Mouse (Mus musculus): ENCODE results near the gene Ntrk1. TPM values are rescaled to one million over a fixed set of nuclear protein-coding genes. Genes with fewer than 3 reads are reported as not detected.
"Not testable (repeated sequence)": the region's sequence is repeated elsewhere in the genome, so short reads cannot be mapped to it uniquely, and the experiment has no call there.

Ntrk1 gene
- under 1 TPM; 0.29 to 0.41 TPM for total RNA-seq (2021)
- long read RNA-seq, experiment 1, result 0 reads
- long read RNA-seq, experiment 2, result 0 reads

GRCm38 (mm10) chr3:87794922-87795325 lies at the start of gene Ntrk1:
TSS of gene Ntrk1 (minus strand) at chr3:87795162.
- no peak for DNase-seq (ENCODE audit: low spot score in 2 of 2)

- DNase-seq (ENCODE audit: low spot score in 2 of 2), result no peak
Measured at GRCm38 (mm10) chr3:87840858-87841257, 45.9 kb upstream of the Ntrk1 start.

GRCm38 (mm10) chr3:87838622-87839021 lies 43.7 kb upstream of the Ntrk1 start:
- peak; percentile 73 for DNase-seq (ENCODE audit: low spot score in 2 of 2)

- no peak for DNase-seq (ENCODE audit: low spot score in 2 of 2)
Measured at GRCm38 (mm10) chr3:87833482-87833881, 38.5 kb upstream of the Ntrk1 start.

- no peak for DNase-seq (ENCODE audit: low spot score in 2 of 2)
Measured at GRCm38 (mm10) chr3:87832109-87832859, 37.3 kb upstream of the Ntrk1 start.

GRCm38 (mm10) chr3:87829025-87829424 lies 34.1 kb upstream of the Ntrk1 start:
- DNase-seq (ENCODE audit: low spot score in 2 of 2), result no peak

- DNase-seq (ENCODE audit: low spot score in 2 of 2), result no peak
Measured at GRCm38 (mm10) chr3:87828435-87828834, 33.5 kb upstream of the Ntrk1 start.

- not testable (repeated sequence) for DNase-seq (ENCODE audit: low spot score in 2 of 2)
Measured at GRCm38 (mm10) chr3:87824206-87824605, 29.2 kb upstream of the Ntrk1 start, which contains the start of gene Pear1. TSS of gene Pear1 (minus strand) at chr3:87824306.

- no peak for DNase-seq (ENCODE audit: low spot score in 2 of 2)
Measured at GRCm38 (mm10) chr3:87818226-87818625, 23.3 kb upstream of the Ntrk1 start.

GRCm38 (mm10) chr3:87816646-87817093 lies 21.7 kb upstream of the Ntrk1 start:
- DNase-seq (ENCODE audit: low spot score in 2 of 2), result peak; percentile 56 to 74

GRCm38 (mm10) chr3:87816166-87816565 lies 21.2 kb upstream of the Ntrk1 start:
- no peak for DNase-seq (ENCODE audit: low spot score in 2 of 2)

GRCm38 (mm10) chr3:87812873-87813272 lies 17.9 kb upstream of the Ntrk1 start:
- no peak for DNase-seq (ENCODE audit: low spot score in 2 of 2)

- DNase-seq (ENCODE audit: low spot score in 2 of 2), result no peak
Measured at GRCm38 (mm10) chr3:87812413-87812812, 17.5 kb upstream of the Ntrk1 start.

- DNase-seq (ENCODE audit: low spot score in 2 of 2), result no peak
Measured at GRCm38 (mm10) chr3:87811297-87811696, 16.3 kb upstream of the Ntrk1 start.

GRCm38 (mm10) chr3:87809322-87809962 lies 14.5 kb upstream of the Ntrk1 start:
- no peak for DNase-seq (ENCODE audit: low spot score in 2 of 2)

- no peak for DNase-seq (ENCODE audit: low spot score in 2 of 2)
Measured at GRCm38 (mm10) chr3:87804038-87804677, 9.2 kb upstream of the Ntrk1 start.

GRCm38 (mm10) chr3:87801681-87802080 lies 6.7 kb upstream of the Ntrk1 start:
- DNase-seq (ENCODE audit: low spot score in 2 of 2), result no peak

GRCm38 (mm10) chr3:87796736-87797334 lies 1.9 kb upstream of the Ntrk1 start, which contains the start of gene Insrr:
TSS of gene Insrr (plus strand) at chr3:87796951.
- DNase-seq (ENCODE audit: low spot score in 2 of 2), result no peak

- peak; percentile 25 to 35 for DNase-seq (ENCODE audit: low spot score in 2 of 2)
Measured at GRCm38 (mm10) chr3:87795336-87796277, 645 bp upstream of the Ntrk1 start.

GRCm38 (mm10) chr3:87789768-87790167 lies 5.2 kb downstream of the Ntrk1 start:
- no peak for DNase-seq (ENCODE audit: low spot score in 2 of 2)
